ENCODE assay signal across 11 mouse cellular contexts in genomic region chr14:60664641-60665040, GRCm38 (mm10). TPM values are rescaled to one million over a fixed set of nuclear protein-coding genes. Genes with fewer than 3 reads are reported as not detected.
A peak's percentile ranks its signal among the peaks of the same experiment; 100 is the strongest.
DNase-seq lines count a peak whose midpoint lies in the region; ATAC-seq and TF ChIP-seq lines count a peak whose summit lies in the region.
"Had no signal": no experiment of that assay in that cellular context is flagged by ENCODE, and none has a peak within 500 bp of the region (broad histone marks: within the 10 kb centered on the region; RNA-seq: fewer than 3 reads in every experiment).

No protein-coding gene starts in this region.

- no peak overlapping the region for H3K9ac ChIP-seq in stomach, embryonic 16.5 days (ENCODE audit: low read length)
- H3K9ac ChIP-seq in stomach, postnatal 0 days (ENCODE audit: low read length), result no peak overlapping the region
- H3K9ac ChIP-seq in hindbrain, embryonic 16.5 days (ENCODE audit: low read depth, low read length), result no peak overlapping the region
- H3K9ac ChIP-seq: embryonic facial prominence, embryonic 13.5 days; limb, embryonic 13.5 days had no signal

- 0 out of 2 replicates have a peak, but pooled peaks have one; percentile 37 for ATAC-seq in stomach, embryonic 16.5 days (ENCODE audit: insufficient read depth, low FRiP score)
- no peak for ATAC-seq in stomach, postnatal 0 days (ENCODE audit: low FRiP score, low TSS enrichment)
- ATAC-seq in hindbrain, embryonic 16.5 days, result peak; percentile 73; the same call in 1 of the 2 replicates

- H3K4me2 ChIP-seq in stomach, embryonic 16.5 days (ENCODE audit: low read depth, low read length), result no peak overlapping the region
- H3K4me2 ChIP-seq in stomach, postnatal 0 days (replicated peaks; ENCODE audit: low read depth), result no peak overlapping the region
- no peak overlapping the region for H3K4me2 ChIP-seq in hindbrain, embryonic 16.5 days (ENCODE audit: low read length)
- H3K4me2 ChIP-seq: embryonic facial prominence, embryonic 13.5 days; limb, embryonic 13.5 days had no signal

- peaks cover 4% of the 10 kb centered on the region; the same call in 1 of the 2 replicates for H3K4me1 ChIP-seq in stomach, embryonic 16.5 days (ENCODE audit: control insufficient read depth, insufficient read depth, low read length)
- H3K4me1 ChIP-seq in stomach, postnatal 0 days (replicated peaks; ENCODE audit: control insufficient read depth, insufficient read depth), result no peaks in the 10 kb centered on the region
- H3K4me1 ChIP-seq in hindbrain, embryonic 16.5 days (ENCODE audit: control insufficient read depth, insufficient read depth, low read depth, low read length), result no peaks in the 10 kb centered on the region; the same call in 1 of the 2 replicates

- no peak for TF ChIP-seq CTCF in stomach, postnatal 0 days (IDR thresholded peaks at IDR 0.05; ENCODE audit: low read depth)

- H3K27me3 ChIP-seq in stomach, embryonic 16.5 days (ENCODE audit: control insufficient read depth, insufficient read depth, low read length), result no peaks in the 10 kb centered on the region
- no peaks in the 10 kb centered on the region for H3K27me3 ChIP-seq in stomach, postnatal 0 days (ENCODE audit: control insufficient read depth, insufficient read depth, low read length)
- no peaks in the 10 kb centered on the region for H3K27me3 ChIP-seq in hindbrain, embryonic 16.5 days (replicated peaks; ENCODE audit: control insufficient read depth, insufficient read depth, low read length)
- H3K27me3 ChIP-seq: embryonic facial prominence, embryonic 13.5 days; limb, embryonic 13.5 days had no signal

- 45% methylated on average over 4 of the region's 4 CpGs for WGBS in stomach, embryonic 16.5 days
- 61% methylated on average over 4 of the region's 4 CpGs for WGBS in stomach, postnatal 0 days
- WGBS in hindbrain, embryonic 16.5 days, result 33% methylated on average over 4 of the region's 4 CpGs

- no peak overlapping the region for H3K4me3 ChIP-seq in stomach, embryonic 16.5 days (replicated peaks; ENCODE audit: low read length)
- H3K4me3 ChIP-seq in stomach, postnatal 0 days (ENCODE audit: low read depth, low read length), result no peak overlapping the region
- H3K4me3 ChIP-seq in hindbrain, embryonic 16.5 days (ENCODE audit: low read length), result no peak overlapping the region
- H3K4me3 ChIP-seq: embryonic facial prominence, embryonic 13.5 days; limb, embryonic 13.5 days had no signal

- TF ChIP-seq EP300 in stomach, postnatal 0 days (optimal IDR thresholded peaks at IDR 0.05), result no peak

- no peak for DNase-seq in stomach, postnatal 0 days (ENCODE audit: low spot score)
- DNase-seq in kidney, postnatal 4 days, result peak; percentile 42 to 71
- DNase-seq in frontal cortex, postnatal 10 days (ENCODE audit: low spot score in 2 of 2), result no peak
- no peak for DNase-seq in gastrocnemius, postnatal 25 days
- no peak for DNase-seq in adrenal gland, postnatal 4 days (ENCODE audit: low spot score in 2 of 2)
- DNase-seq: heart, adult 18-20 months; lung, postnatal 14 days had no signal

- no peak overlapping the region for H3K27ac ChIP-seq in stomach, embryonic 16.5 days (ENCODE audit: low read length)
- no peak overlapping the region for H3K27ac ChIP-seq in stomach, postnatal 0 days (replicated peaks)
- H3K27ac ChIP-seq in hindbrain, embryonic 16.5 days (ENCODE audit: low read depth, low read length), result no peak overlapping the region
- H3K27ac ChIP-seq: embryonic facial prominence, embryonic 13.5 days; limb, embryonic 13.5 days had no signal

- H3K9me3 ChIP-seq in stomach, embryonic 16.5 days (replicated peaks; ENCODE audit: control insufficient read depth, low read length), result no peaks in the 10 kb centered on the region
- no peaks in the 10 kb centered on the region for H3K9me3 ChIP-seq in stomach, postnatal 0 days (ENCODE audit: control insufficient read depth, low read length)
- H3K9me3 ChIP-seq in hindbrain, embryonic 16.5 days (ENCODE audit: control insufficient read depth, low read length), result no peaks in the 10 kb centered on the region
- H3K9me3 ChIP-seq: embryonic facial prominence, embryonic 13.5 days; limb, embryonic 13.5 days had no signal

- H3K36me3 ChIP-seq in stomach, embryonic 16.5 days (ENCODE audit: control insufficient read depth, insufficient read depth, low read length), result no peaks in the 10 kb centered on the region
- H3K36me3 ChIP-seq in stomach, postnatal 0 days (ENCODE audit: control insufficient read depth, insufficient read depth, low read length), result no peaks in the 10 kb centered on the region
- H3K36me3 ChIP-seq in hindbrain, embryonic 16.5 days (ENCODE audit: control insufficient read depth, insufficient read depth, low read length), result no peaks in the 10 kb centered on the region
- H3K36me3 ChIP-seq: embryonic facial prominence, embryonic 13.5 days; limb, embryonic 13.5 days had no signal

RNA-seq across cellular contexts. Expression of gene Spata13, which starts 30.8 kb away (rescaled TPM):
- 23.2 and 23.7 TPM in 2 replicates for polyA plus RNA-seq in stomach, embryonic 16.5 days (2015; fragmentation: Nextera tagmentation; extraction: Ambion mirVana)
- 11.2 and 12.2 TPM in 2 replicates for polyA plus RNA-seq in stomach, postnatal 0 days (2015; fragmentation: Nextera tagmentation; extraction: Ambion mirVana)
- polyA plus RNA-seq in hindbrain, embryonic 16.5 days (2015; fragmentation: Nextera tagmentation; extraction: Ambion mirVana), result 17.1 and 18.2 TPM in 2 replicates
- total RNA-seq in gastrocnemius, postnatal 25 days (2021), result 1 to 10 TPM; 3.8 to 4.9 TPM
- total RNA-seq in adrenal gland, postnatal 4 days (2021), result 100 to 1,000 TPM; 140 to 145 TPM

Comparison
In these comparisons a context has a peak if more than half of its experiments do, and no peak if none do; other contexts are left out.
1. DNase-seq: peak in kidney, postnatal 4 days (2 of 2); none in stomach, postnatal 0 days (single experiment), frontal cortex, postnatal 10 days (0 of 2), gastrocnemius, postnatal 25 days (single experiment) and adrenal gland, postnatal 4 days (0 of 2).